Mouse (Mus musculus): ENCODE data around the gene Perm1.

DNA sequence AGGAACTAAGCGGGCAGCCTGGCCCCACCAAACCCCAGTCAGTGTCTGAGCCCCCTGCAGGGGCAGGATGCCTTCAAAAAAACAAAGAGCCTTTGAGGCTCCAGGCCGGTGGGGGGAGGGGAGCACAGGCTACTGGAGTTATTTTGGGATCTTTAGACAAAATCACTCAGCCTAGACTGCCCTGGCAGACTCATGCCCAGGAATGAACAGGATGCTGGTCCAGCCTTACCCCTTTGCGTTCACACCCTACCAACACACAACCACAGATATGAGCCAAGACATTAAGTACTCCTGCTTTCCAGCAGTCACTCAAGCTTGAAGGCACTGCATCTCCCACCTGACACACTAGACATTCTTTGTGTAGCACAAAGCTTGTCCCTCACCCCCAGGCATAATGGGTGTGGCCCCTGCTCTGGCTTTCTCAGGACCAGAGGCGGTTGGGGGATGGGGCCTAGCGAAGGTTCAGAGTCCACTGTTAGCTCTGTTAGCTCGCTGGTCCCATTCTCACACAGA lies 26.8 kb upstream of the Perm1 start:
- TF ChIP-seq NELFE (IDR thresholded peaks at IDR 0.05; ENCODE audit: low read depth, low read length): no peak
- no peak for TF ChIP-seq MXI1 (IDR thresholded peaks at IDR 0.05; ENCODE audit: low read depth, low read length)
- no peak for TF ChIP-seq MYB (IDR thresholded peaks at IDR 0.05; ENCODE audit: low read depth, low read length)
- no peak for TF ChIP-seq CTCF (IDR thresholded peaks at IDR 0.05 in 2 of 3, conservative IDR thresholded peaks at IDR 0.05 in 1 of 3; ENCODE audit: control insufficient read depth in 1 of 3, insufficient read depth in 1 of 3, low read depth in 2 of 3, low read length in 3 of 3, poor library complexity in 1 of 3, severe bottlenecking in 1 of 3)
- no peak for TF ChIP-seq POLR2A (IDR thresholded peaks at IDR 0.05; ENCODE audit: control insufficient read depth in 1 of 2, insufficient read depth in 1 of 2, low read depth in 1 of 2, low read length in 2 of 2, poor library complexity in 1 of 2)

Measured in MEL (cell line).